Mouse (Mus musculus) bone marrow, adult 2 months (tissue): Measurements from ENCODE around the gene Aspscr1.

ENCODE experiments used
- CTCF ChIP-seq: fragments of 200-500 bp; IDR thresholded peaks from 2 replicates; pipeline ENCODE4 v1.5.1; 2011; ENCODE audit warnings: low read length, control low read depth; ENCODE audit not compliant: control insufficient read depth, insufficient read depth
- POLR2A ChIP-seq: fragments of 200-500 bp; IDR thresholded peaks from 2 replicates; pipeline ENCODE4 v1.6.1; 2011; ENCODE audit warnings: low read depth, mild to moderate bottlenecking, control low read depth, low read length, borderline replicate concordance; ENCODE audit not compliant: control insufficient read depth

DNA sequence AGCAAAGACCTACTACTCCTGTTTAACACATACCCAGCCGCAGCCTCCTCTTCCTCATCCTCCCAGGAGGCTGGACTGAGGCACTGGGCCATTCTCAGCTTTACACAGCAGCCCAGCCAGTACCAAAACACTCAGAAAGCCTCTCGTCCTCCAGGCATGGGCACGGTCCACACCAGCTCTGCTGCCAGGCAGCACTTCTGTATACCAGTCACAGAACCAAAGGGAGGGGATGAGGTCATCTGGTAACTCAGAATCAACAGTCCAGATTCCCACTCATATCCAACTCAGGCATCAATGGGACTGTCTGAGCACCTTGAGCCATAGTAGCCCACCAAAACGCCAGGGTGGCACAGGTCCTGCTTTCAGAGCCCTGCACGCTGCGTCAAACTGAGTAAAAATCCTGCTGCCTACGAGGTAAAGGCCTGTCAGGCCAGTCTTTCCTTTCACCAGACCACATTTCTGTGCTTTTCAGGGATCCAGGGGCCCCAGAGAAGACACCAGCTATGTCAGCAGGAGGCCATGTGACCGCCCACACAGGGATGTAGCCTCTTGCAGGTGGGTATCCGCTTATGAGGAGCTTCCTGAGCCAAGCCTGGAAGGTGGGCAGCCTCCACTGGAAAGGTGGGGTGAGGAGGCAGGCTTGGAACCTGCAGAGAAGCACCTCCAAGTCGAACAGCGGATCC is 45.8 kb upstream of the Aspscr1 start:
- TF ChIP-seq CTCF (no peak), POLR2A (no peak)
